Mouse (Mus musculus): ENCODE measurements around the gene Hoxd11. TPM values are rescaled to one million over a fixed set of nuclear protein-coding genes. Genes with fewer than 3 reads are reported as not detected.

Gene Hoxd11
- polyA plus RNA-seq, 1 experiment from 2014 or later: 3.6 TPM

DNA sequence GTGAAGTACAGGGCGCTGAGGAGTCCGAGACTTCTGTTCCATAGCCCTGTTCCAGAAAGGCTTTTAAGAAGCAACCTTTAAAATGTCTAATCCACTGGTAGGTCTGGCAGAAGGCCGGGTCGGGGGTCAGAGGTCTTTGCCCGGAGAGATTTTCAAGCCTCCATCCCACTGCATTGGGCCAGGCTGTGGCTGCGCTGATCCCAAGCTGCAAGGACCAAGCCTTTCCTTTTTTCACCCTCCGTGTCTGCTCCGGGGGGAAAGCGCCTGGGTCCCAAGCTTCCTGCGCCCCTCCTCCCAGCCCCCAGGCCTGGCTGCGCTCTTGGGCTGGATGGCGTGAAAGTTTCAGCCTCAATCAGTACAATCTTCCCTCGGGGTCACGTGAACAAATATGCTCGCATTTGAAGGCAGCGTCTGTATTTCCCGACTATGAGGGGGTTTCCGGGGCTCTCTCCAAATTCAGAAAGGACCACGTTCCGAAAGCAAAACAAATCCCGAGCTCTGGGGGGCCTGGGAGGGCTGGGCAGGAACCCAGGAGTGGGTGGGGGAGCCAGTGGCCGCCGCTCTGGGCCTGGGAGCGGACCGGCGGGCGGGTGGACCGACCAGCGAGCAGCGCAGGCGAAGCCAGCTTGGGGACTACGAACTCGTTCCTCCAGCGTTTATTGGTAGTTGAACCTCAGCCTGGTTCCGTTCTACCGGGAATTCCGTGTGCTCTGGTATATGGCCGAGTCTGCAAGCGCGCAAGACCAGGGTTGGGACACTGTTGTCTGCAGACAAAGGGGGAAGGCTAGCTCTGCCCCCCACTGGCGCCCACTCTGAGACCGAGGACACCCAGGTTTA, 56.7 kb downstream of the Hoxd11 start:
- ATAC-seq (replicated peaks; ENCODE audit: low FRiP score, low TSS enrichment, low read depth) (no peak), DNase-seq (ENCODE audit: low spot score) (peak; percentile 74)
- Histone ChIP-seq H3K27ac (ENCODE audit: low read depth) (peak overlapping the region; percentile 70; the same call in 1 of the 2 replicates), H3K9me3 (ENCODE audit: control insufficient read depth, low read length) (no peaks in the 10 kb centered on the region), H3K27me3 (replicated peaks; ENCODE audit: control insufficient read depth, insufficient read depth, low read length) (peaks cover 97% of the 10 kb centered on the region), H3K4me1 (replicated peaks; ENCODE audit: control insufficient read depth, insufficient read depth, low read length) (peaks cover 3% of the 10 kb centered on the region; the same call in 1 of the 2 replicates), H3K36me3 (ENCODE audit: control insufficient read depth, insufficient read depth, low read length) (no peaks in the 10 kb centered on the region), H3K9ac (ENCODE audit: low read length) (peak overlapping the region; percentile 43), H3K4me3 (ENCODE audit: low read depth, low read length) (peak overlapping the region; percentile 23), H3K4me2 (ENCODE audit: low read length) (peak overlapping the region; percentile 49)
- 12% methylated on average over 42 of the region's 42 CpGs for WGBS

MicroRNAs encoded within 50 kb of the gene (microRNA counts, 519-probe panel; counts per million panel counts)
- microRNA mmu-miR-10b: 4,849 counts per million, percentile 82 among the panel's probes with 10 or more counts

Small RNAs within 50 kb of the gene (microRNA-seq; reads per million reads assigned to microRNA genes)
- gene Gm44463 (not detected), gene Mir10b (50,239 reads per million, percentile 100 among the genes with 10 or more reads in this experiment)

Other genes with a start within 250 kb of the Hoxd11 start
- gene Lnpk, start 100.1 kb upstream of the Hoxd11 start, polyA plus RNA-seq (2014; fragmentation: Nextera tagmentation; extraction: Ambion mirVana): 22.5 and 23.7 TPM in 2 replicates
- not detected in 2 replicates for gene Evx2, start 20.0 kb upstream of the Hoxd11 start, polyA plus RNA-seq (2014; fragmentation: Nextera tagmentation; extraction: Ambion mirVana)
- gene Hoxd13, start 11.2 kb upstream of the Hoxd11 start, polyA plus RNA-seq (2014; fragmentation: Nextera tagmentation; extraction: Ambion mirVana): not detected in 2 replicates
- gene Hoxd12, start 4.5 kb upstream of the Hoxd11 start, polyA plus RNA-seq (2014; fragmentation: Nextera tagmentation; extraction: Ambion mirVana): 0.24 and 0.34 TPM in 2 replicates
- 7.8 and 13.7 TPM in 2 replicates for gene Hoxd10, start 12.4 kb downstream of the Hoxd11 start, polyA plus RNA-seq (2014; fragmentation: Nextera tagmentation; extraction: Ambion mirVana)
- 3.9 and 6.8 TPM in 2 replicates for gene Hoxd9, start 18.2 kb downstream of the Hoxd11 start, polyA plus RNA-seq (2014; fragmentation: Nextera tagmentation; extraction: Ambion mirVana)
- 6.1 and 8.4 TPM in 2 replicates for gene Hoxd8, start 25.1 kb downstream of the Hoxd11 start, polyA plus RNA-seq (2014; fragmentation: Nextera tagmentation; extraction: Ambion mirVana)
- 27.6 and 27.8 TPM in 2 replicates for gene Hoxd3, start 32.4 kb downstream of the Hoxd11 start, polyA plus RNA-seq (2014; fragmentation: Nextera tagmentation; extraction: Ambion mirVana)
- 1.6 and 2.9 TPM in 2 replicates for gene Hoxd4, start 32.4 kb downstream of the Hoxd11 start, polyA plus RNA-seq (2014; fragmentation: Nextera tagmentation; extraction: Ambion mirVana)
- gene Gm28230, start 47.2 kb downstream of the Hoxd11 start, polyA plus RNA-seq (2014; fragmentation: Nextera tagmentation; extraction: Ambion mirVana): 0.38 and 0.66 TPM in 2 replicates
- gene Hoxd1, start 83.4 kb downstream of the Hoxd11 start, polyA plus RNA-seq (2014; fragmentation: Nextera tagmentation; extraction: Ambion mirVana): 0.62 TPM in 1 of 2 replicates, not detected in the other
- gene Mtx2, start 146.2 kb downstream of the Hoxd11 start, polyA plus RNA-seq (2014; fragmentation: Nextera tagmentation; extraction: Ambion mirVana): 124 and 126 TPM in 2 replicates